Mouse (Mus musculus) forebrain, embryonic 11.5 days (tissue): ENCODE measurements around the gene Masp1. TPM values are rescaled to one million over a fixed set of nuclear protein-coding genes. Genes with fewer than 3 reads are reported as not detected.

Experiments used
- ATAC-seq: fragments of 200-750 bp; cut with Nextera tagmentation; replicated peaks from 2 replicates; pipeline ENCODE4 v1.8.0; 2017; ENCODE audit warnings: moderate TSS enrichment; ENCODE audit not compliant: low FRiP score
- DNase-seq: peaks from one replicate; pipeline ENCODE4 v3.0.0-alpha.2; 2017; ENCODE audit warnings: low spot score
- H3K27ac ChIP-seq: fragments of 300-500 bp; sonication (generic); 2 replicates; pipeline ENCODE4 v1.5.1; 2014; ENCODE audit warnings: low read depth, low read length
- H3K27me3 ChIP-seq: fragments of 300-500 bp; sonication (generic); 2 replicates; pipeline ENCODE4 v1.6.1; 2014; ENCODE audit warnings: mild to moderate bottlenecking, low read length, mixed read lengths; ENCODE audit not compliant: control insufficient read depth, insufficient read depth
- H3K36me3 ChIP-seq: fragments of 300-500 bp; sonication (generic); 2 replicates; pipeline ENCODE4 v1.6.1; 2014; ENCODE audit warnings: mild to moderate bottlenecking, low read length, moderate library complexity, mixed read lengths; ENCODE audit not compliant: control insufficient read depth, insufficient read depth
- H3K4me1 ChIP-seq: fragments of 300-500 bp; sonication (generic); replicated peaks from 2 replicates; pipeline ENCODE4 v1.6.1; 2014; ENCODE audit warnings: low read length, mixed read lengths; ENCODE audit not compliant: control insufficient read depth, insufficient read depth
- H3K4me2 ChIP-seq: fragments of 300-500 bp; sonication (generic); 2 replicates; pipeline ENCODE4 v1.6.1; 2014; ENCODE audit warnings: low read depth, mild to moderate bottlenecking, low read length, moderate library complexity, mixed read lengths; ENCODE audit not compliant: severe bottlenecking
- H3K4me3 ChIP-seq: fragments of 300-500 bp; sonication (generic); 2 replicates; pipeline ENCODE4 v1.5.1; 2014; ENCODE audit warnings: low read depth, low read length
- H3K9ac ChIP-seq: fragments of 300-500 bp; sonication (generic); 2 replicates; pipeline ENCODE4 v1.6.1; 2014; ENCODE audit warnings: low read length
- H3K9me3 ChIP-seq: fragments of 300-500 bp; sonication (generic); 2 replicates; pipeline ENCODE4 v1.6.1; 2016; ENCODE audit warnings: low read length, mixed read lengths; ENCODE audit not compliant: control insufficient read depth
- WGBS: fragments of 180-500 bp; shearing (Covaris S2); extraction: QIAGEN DNeasy Blood & Tissue Kit; methylation state at CpG from one replicate; pipeline ENCODE4 v1.1.7; 2014; 5-methylcytosine and 5-hydroxymethylcytosine counted together
- polyA plus RNA-seq: library from polyadenylated mRNA; unstranded; fragments of >200 nt; fragmentation: Nextera tagmentation; extraction: Ambion mirVana; gene quantifications from 2 replicates; pipeline ENCODE4 v1.2.1, GENCODE M21; 2014

Gene Masp1
- polyA plus RNA-seq, 1 experiment from 2014 or later, result 19.5 TPM

- H3K36me3 ChIP-seq, result no peaks in the 10 kb centered on the region
- no peak overlapping the region for H3K9ac ChIP-seq
- DNase-seq (no peak), ATAC-seq (no peak)
- no peaks in the 10 kb centered on the region for H3K9me3 ChIP-seq
- no peak overlapping the region for H3K4me2 ChIP-seq
- no peak overlapping the region for H3K27ac ChIP-seq
- H3K4me3 ChIP-seq, result no peak overlapping the region
- H3K4me1 ChIP-seq, result no peaks in the 10 kb centered on the region
- WGBS, result 89% methylated on average over 4 of the region's 4 CpGs
- H3K27me3 ChIP-seq, result no peaks in the 10 kb centered on the region
These were observed 56.8 kb downstream of the Masp1 start for GRCm38 (mm10) chr16:23463671-23464347.

GRCm38 (mm10) chr16:23458906-23459588, 61.6 kb downstream of the Masp1 start:
- 62% methylated on average over 7 of the region's 7 CpGs for WGBS

GRCm38 (mm10) chr16:23457338-23457737, 63.3 kb downstream of the Masp1 start:
- DNase-seq (no peak), ATAC-seq (no peak)
- WGBS, result 95% methylated on average over 5 of the region's 5 CpGs
- Histone ChIP-seq H3K9me3 (no peaks in the 10 kb centered on the region), H3K4me1 (no peaks in the 10 kb centered on the region), H3K36me3 (no peaks in the 10 kb centered on the region), H3K4me2 (no peak overlapping the region), H3K4me3 (no peak overlapping the region), H3K9ac (no peak overlapping the region), H3K27ac (no peak overlapping the region), H3K27me3 (no peaks in the 10 kb centered on the region)

More at GRCm38 (mm10) chr16:23458906-23459588, 61.6 kb downstream of the Masp1 start:
- no peaks in the 10 kb centered on the region for H3K36me3 ChIP-seq
- no peak overlapping the region for H3K27ac ChIP-seq
- H3K4me2 ChIP-seq, result no peak overlapping the region
- H3K9me3 ChIP-seq, result no peaks in the 10 kb centered on the region
- H3K9ac ChIP-seq, result no peak overlapping the region
- H3K4me1 ChIP-seq, result no peaks in the 10 kb centered on the region
- DNase-seq (no peak), ATAC-seq (no peak)
- H3K27me3 ChIP-seq, result no peaks in the 10 kb centered on the region
- H3K4me3 ChIP-seq, result no peak overlapping the region

- Histone ChIP-seq H3K27ac (no peak overlapping the region), H3K9ac (no peak overlapping the region), H3K4me3 (no peak overlapping the region), H3K4me1 (no peaks in the 10 kb centered on the region), H3K27me3 (no peaks in the 10 kb centered on the region), H3K36me3 (no peaks in the 10 kb centered on the region), H3K4me2 (no peak overlapping the region), H3K9me3 (no peaks in the 10 kb centered on the region)
- 90% methylated on average over 3 of the region's 3 CpGs for WGBS
- no peak for DNase-seq
- no peak for ATAC-seq
These were observed 64.1 kb downstream of the Masp1 start for GRCm38 (mm10) chr16:23456534-23456933.

- DNase-seq (no peak), ATAC-seq (no peak)
- H3K27me3 ChIP-seq, result no peaks in the 10 kb centered on the region
- H3K4me1 ChIP-seq, result no peaks in the 10 kb centered on the region
- no peak overlapping the region for H3K4me2 ChIP-seq
- no peaks in the 10 kb centered on the region for H3K9me3 ChIP-seq
- no peak overlapping the region for H3K9ac ChIP-seq
- no peak overlapping the region for H3K27ac ChIP-seq
- WGBS, result 83% methylated on average over 6 of the region's 6 CpGs
- no peak overlapping the region for H3K4me3 ChIP-seq
- H3K36me3 ChIP-seq, result no peaks in the 10 kb centered on the region
These were observed 66.2 kb downstream of the Masp1 start for GRCm38 (mm10) chr16:23454376-23454775.

GRCm38 (mm10) chr16:23452476-23452875, 68.1 kb downstream of the Masp1 start:
- Histone ChIP-seq H3K9ac (no peak overlapping the region), H3K9me3 (no peaks in the 10 kb centered on the region), H3K27me3 (no peaks in the 10 kb centered on the region), H3K36me3 (no peaks in the 10 kb centered on the region), H3K4me3 (no peak overlapping the region), H3K4me2 (no peak overlapping the region), H3K27ac (no peak overlapping the region), H3K4me1 (no peaks in the 10 kb centered on the region)
- 9% methylated on average over 3 of the region's 3 CpGs for whole genome bisulfite sequencing
- DNase-seq (peak; percentile 76), ATAC-seq (peak; percentile 73)

GRCm38 (mm10) chr16:23450816-23451215, 69.8 kb downstream of the Masp1 start:
- Histone ChIP-seq H3K4me1 (no peaks in the 10 kb centered on the region), H3K4me3 (no peak overlapping the region), H3K9me3 (no peaks in the 10 kb centered on the region), H3K9ac (no peak overlapping the region), H3K4me2 (no peak overlapping the region), H3K27me3 (no peaks in the 10 kb centered on the region), H3K36me3 (no peaks in the 10 kb centered on the region), H3K27ac (no peak overlapping the region)
- ATAC-seq (no peak), DNase-seq (no peak)
- WGBS, result 86% methylated on average over 4 of the region's 4 CpGs

- Histone ChIP-seq H3K9me3 (no peaks in the 10 kb centered on the region), H3K4me1 (no peaks in the 10 kb centered on the region), H3K4me2 (no peak overlapping the region), H3K36me3 (no peaks in the 10 kb centered on the region), H3K4me3 (no peak overlapping the region), H3K27ac (no peak overlapping the region), H3K9ac (no peak overlapping the region), H3K27me3 (no peaks in the 10 kb centered on the region)
- 89% methylated on average over 2 of the region's 2 CpGs for WGBS
- DNase-seq, result no peak
- no peak for ATAC-seq
These were observed 70.7 kb downstream of the Masp1 start for GRCm38 (mm10) chr16:23449946-23450345.

- H3K9me3 ChIP-seq, result no peaks in the 10 kb centered on the region
- H3K4me1 ChIP-seq, result no peaks in the 10 kb centered on the region
- H3K4me3 ChIP-seq, result no peak overlapping the region
- no peak overlapping the region for H3K9ac ChIP-seq
- ATAC-seq, result no peak
- no peak for DNase-seq
- H3K4me2 ChIP-seq, result no peak overlapping the region
- H3K27me3 ChIP-seq, result no peaks in the 10 kb centered on the region
- no peak overlapping the region for H3K27ac ChIP-seq
- no peaks in the 10 kb centered on the region for H3K36me3 ChIP-seq
- 93% methylated on average over 4 of the region's 4 CpGs for WGBS
These were observed 76.4 kb downstream of the Masp1 start for GRCm38 (mm10) chr16:23444231-23444630.
